Mouse (Mus musculus) liver, postnatal 0 days (tissue): ENCODE measurements around the gene Mafb.

Experiments
- CTCF ChIP-seq: sonication (generic); IDR thresholded peaks from 2 replicates; pipeline ENCODE4 v1.5.1; 2016; ENCODE audit warnings: antibody characterized with exemption, low read depth
- EP300 ChIP-seq: IDR thresholded peaks from 2 replicates; pipeline ENCODE4 v1.6.1; 2016; ENCODE audit warnings: antibody characterized with exemption, low read depth, mild to moderate bottlenecking

GRCm38 (mm10) chr2:160358896-160359295, 8.0 kb downstream of the Mafb start:
- TF ChIP-seq CTCF (no peak), EP300 (no peak)
